Mouse (Mus musculus) megakaryocyte, embryonic 14.5 days (primary cell): ENCODE measurements around the gene Hipk2. TPM values are rescaled to one million over a fixed set of nuclear protein-coding genes. Genes with fewer than 3 reads are reported as not detected.

ENCODE experiments used
- H3K27me3 ChIP-seq: replicated peaks from 2 replicates; pipeline ENCODE3; 2012; ENCODE audit warnings: inconsistent platforms
- H3K36me3 ChIP-seq: replicated peaks from 2 replicates; pipeline ENCODE3; 2012; ENCODE audit warnings: low read length, inconsistent platforms, mixed read lengths
- H3K4me1 ChIP-seq: 2 replicates; pipeline ENCODE4 v1.6.1; 2012; ENCODE audit warnings: inconsistent platforms
- H3K4me3 ChIP-seq: replicated peaks from 2 replicates; pipeline ENCODE3; 2012; ENCODE audit warnings: moderate library complexity, mild to moderate bottlenecking, inconsistent platforms
- H3K9me3 ChIP-seq: 2 replicates; pipeline ENCODE4 v1.6.1; 2012; ENCODE audit warnings: inconsistent platforms
- FLI1 ChIP-seq: IDR thresholded peaks from 2 replicates; pipeline ENCODE4 v1.6.1; 2012; ENCODE audit warnings: low read length, inconsistent platforms, mixed read lengths
- GATA1 ChIP-seq: IDR thresholded peaks from 3 replicates; pipeline ENCODE4 v1.6.1; 2012; ENCODE audit warnings: mixed read lengths, low read length, inconsistent platforms, borderline replicate concordance
- polyA plus RNA-seq: library from polyadenylated mRNA; stranded (reverse); fragments of >175 nt; gene quantifications from 2 replicates; pipeline ENCODE4 v1.2.3, GENCODE M21; 2012; ENCODE audit warnings: low replicate concordance; ENCODE audit not compliant: insufficient read depth

Gene Hipk2
- polyA plus RNA-seq, 1 experiment, result 102 TPM

GRCm38 (mm10) chr6:38748037-38748436 is 127.9 kb downstream of the Hipk2 start:
- no peaks in the 10 kb centered on the region for H3K27me3 ChIP-seq
- peaks cover 73% of the 10 kb centered on the region for H3K4me1 ChIP-seq
- peaks cover 84% of the 10 kb centered on the region for H3K36me3 ChIP-seq
- TF ChIP-seq FLI1 (no peak), GATA1 (no peak)
- H3K9me3 ChIP-seq, result no peaks in the 10 kb centered on the region
- H3K4me3 ChIP-seq, result peak overlapping the region; percentile 54

GRCm38 (mm10) chr6:38743351-38743750 is 132.6 kb downstream of the Hipk2 start:
- Histone ChIP-seq H3K4me3 (peak overlapping the region; percentile 18), H3K4me1 (peaks cover 73% of the 10 kb centered on the region), H3K36me3 (peaks cover 95% of the 10 kb centered on the region), H3K9me3 (no peaks in the 10 kb centered on the region), H3K27me3 (no peaks in the 10 kb centered on the region)
- TF ChIP-seq FLI1 (no peak), GATA1 (no peak)

GRCm38 (mm10) chr6:38742441-38742840 is 133.5 kb downstream of the Hipk2 start:
- no peaks in the 10 kb centered on the region for H3K27me3 ChIP-seq
- no peaks in the 10 kb centered on the region for H3K9me3 ChIP-seq
- H3K36me3 ChIP-seq, result peaks cover 98% of the 10 kb centered on the region
- TF ChIP-seq GATA1 (no peak), FLI1 (no peak)
- no peak overlapping the region for H3K4me3 ChIP-seq
- peaks cover 74% of the 10 kb centered on the region for H3K4me1 ChIP-seq

- TF ChIP-seq GATA1 (no peak), FLI1 (no peak)
- Histone ChIP-seq H3K4me3 (no peak overlapping the region), H3K27me3 (no peaks in the 10 kb centered on the region), H3K36me3 (peaks cover 98% of the 10 kb centered on the region), H3K9me3 (no peaks in the 10 kb centered on the region), H3K4me1 (peaks cover 80% of the 10 kb centered on the region)
These were observed 134.9 kb downstream of the Hipk2 start for GRCm38 (mm10) chr6:38741024-38741423.

GRCm38 (mm10) chr6:38739266-38739665 is 136.7 kb downstream of the Hipk2 start:
- Histone ChIP-seq H3K27me3 (no peaks in the 10 kb centered on the region), H3K36me3 (peaks cover 98% of the 10 kb centered on the region), H3K9me3 (no peaks in the 10 kb centered on the region), H3K4me1 (peaks cover 80% of the 10 kb centered on the region), H3K4me3 (no peak overlapping the region)
- TF ChIP-seq FLI1 (no peak), GATA1 (no peak)

- TF ChIP-seq FLI1, result no peak
- Histone ChIP-seq H3K4me3 (no peak overlapping the region), H3K27me3 (no peaks in the 10 kb centered on the region), H3K9me3 (no peaks in the 10 kb centered on the region), H3K4me1 (peaks cover 72% of the 10 kb centered on the region), H3K36me3 (peaks cover 96% of the 10 kb centered on the region)
These were observed 138.2 kb downstream of the Hipk2 start for GRCm38 (mm10) chr6:38737763-38738162.

GRCm38 (mm10) chr6:38736240-38736639 is 139.7 kb downstream of the Hipk2 start:
- H3K4me3 ChIP-seq, result no peak overlapping the region
- H3K27me3 ChIP-seq, result no peaks in the 10 kb centered on the region
- peaks cover 96% of the 10 kb centered on the region for H3K36me3 ChIP-seq
- no peaks in the 10 kb centered on the region for H3K9me3 ChIP-seq
- TF ChIP-seq GATA1 (no peak), FLI1 (no peak)
- H3K4me1 ChIP-seq, result peaks cover 60% of the 10 kb centered on the region

- Histone ChIP-seq H3K4me1 (peaks cover 46% of the 10 kb centered on the region), H3K36me3 (peaks cover 94% of the 10 kb centered on the region), H3K9me3 (no peaks in the 10 kb centered on the region), H3K4me3 (no peak overlapping the region), H3K27me3 (no peaks in the 10 kb centered on the region)
- TF ChIP-seq FLI1, result no peak
- no peak for TF ChIP-seq GATA1
These were observed 143.3 kb downstream of the Hipk2 start for GRCm38 (mm10) chr6:38732681-38733080.

- Histone ChIP-seq H3K4me1 (peaks cover 27% of the 10 kb centered on the region), H3K27me3 (no peaks in the 10 kb centered on the region), H3K4me3 (no peak overlapping the region), H3K9me3 (no peaks in the 10 kb centered on the region), H3K36me3 (peaks cover 93% of the 10 kb centered on the region)
- TF ChIP-seq FLI1 (no peak), GATA1 (no peak)
These were observed 145.5 kb downstream of the Hipk2 start for GRCm38 (mm10) chr6:38730169-38731146.

GRCm38 (mm10) chr6:38725515-38725914 is 150.4 kb downstream of the Hipk2 start:
- no peak for TF ChIP-seq GATA1
- TF ChIP-seq FLI1, result no peak
- Histone ChIP-seq H3K4me3 (no peak overlapping the region), H3K27me3 (no peaks in the 10 kb centered on the region), H3K36me3 (peaks cover 91% of the 10 kb centered on the region), H3K9me3 (no peaks in the 10 kb centered on the region), H3K4me1 (peaks cover 8% of the 10 kb centered on the region)

GRCm38 (mm10) chr6:38721361-38721760 is 154.6 kb downstream of the Hipk2 start:
- Histone ChIP-seq H3K36me3 (peaks cover 95% of the 10 kb centered on the region), H3K4me1 (no peaks in the 10 kb centered on the region), H3K9me3 (no peaks in the 10 kb centered on the region), H3K4me3 (no peak overlapping the region), H3K27me3 (no peaks in the 10 kb centered on the region)
- TF ChIP-seq FLI1, result no peak
- TF ChIP-seq GATA1, result no peak
